Mouse (Mus musculus): ENCODE results near the gene Lyrm7.
"Not testable (repeated sequence)": the region's sequence is repeated elsewhere in the genome, so short reads cannot be mapped to it uniquely, and the experiment has no call there.

The Lyrm7 gene

GRCm38 (mm10) chr11:54860256-54861038, at the start of gene Lyrm7:
Lyrm7 (minus strand) TSS chr11:54860916.
- peak; percentile 98 for DNase-seq

- DNase-seq: no peak
These were observed 49.5 kb upstream of the Lyrm7 start for GRCm38 (mm10) chr11:54910081-54910665.

GRCm38 (mm10) chr11:54909273-54909672, 48.6 kb upstream of the Lyrm7 start:
- DNase-seq: no peak

- no peak for DNase-seq
These were observed 46.5 kb upstream of the Lyrm7 start for GRCm38 (mm10) chr11:54907259-54907658.

GRCm38 (mm10) chr11:54906466-54906865, 45.8 kb upstream of the Lyrm7 start:
- DNase-seq: no peak

- DNase-seq: peak; percentile 24 to 60
These were observed 45.2 kb upstream of the Lyrm7 start for GRCm38 (mm10) chr11:54905931-54906330.

GRCm38 (mm10) chr11:54905086-54905485, 44.4 kb upstream of the Lyrm7 start:
- no peak for DNase-seq

GRCm38 (mm10) chr11:54903940-54904706, 43.4 kb upstream of the Lyrm7 start:
- DNase-seq: peak; percentile 74 to 90

- no peak for DNase-seq
These were observed 42.6 kb upstream of the Lyrm7 start for GRCm38 (mm10) chr11:54903339-54903738.

GRCm38 (mm10) chr11:54902333-54903323, 41.9 kb upstream of the Lyrm7 start, which contains the start of gene Gpx3:
Gpx3 (plus strand) TSS chr11:54902453.
- peak; percentile 80 to 86 for DNase-seq

- DNase-seq: no peak
These were observed 38.9 kb upstream of the Lyrm7 start for GRCm38 (mm10) chr11:54899657-54900056.

- no peak for DNase-seq
These were observed 36.8 kb upstream of the Lyrm7 start for GRCm38 (mm10) chr11:54897470-54897869.

GRCm38 (mm10) chr11:54896646-54897045, 35.9 kb upstream of the Lyrm7 start:
- not testable (repeated sequence) for DNase-seq

- DNase-seq: no peak
These were observed 33.9 kb upstream of the Lyrm7 start for GRCm38 (mm10) chr11:54894589-54894988.

- no peak for DNase-seq
These were observed 31.4 kb upstream of the Lyrm7 start for GRCm38 (mm10) chr11:54892091-54892490.

GRCm38 (mm10) chr11:54891341-54891740, 30.6 kb upstream of the Lyrm7 start:
- DNase-seq: no peak

GRCm38 (mm10) chr11:54887927-54888326, 27.2 kb upstream of the Lyrm7 start:
- DNase-seq: no peak

- DNase-seq: no peak
These were observed 24.7 kb upstream of the Lyrm7 start for GRCm38 (mm10) chr11:54885406-54885805.

- peak; percentile 68 to 88 for DNase-seq
These were observed 24.2 kb upstream of the Lyrm7 start for GRCm38 (mm10) chr11:54884937-54885336.

- no peak for DNase-seq
These were observed 23.6 kb upstream of the Lyrm7 start for GRCm38 (mm10) chr11:54884197-54884828.

GRCm38 (mm10) chr11:54882671-54883070, 22.0 kb upstream of the Lyrm7 start:
- peak; percentile 48 to 60 for DNase-seq

GRCm38 (mm10) chr11:54881051-54881474, 20.3 kb upstream of the Lyrm7 start:
- no peak for DNase-seq

Measured in lung, postnatal 4 days (tissue).